Mouse (Mus musculus) embryonic stem cell, embryonic (primary cell): Measurements from ENCODE around the gene Atf6b.

Experiments used
- CTCF ChIA-PET, 4 experiments: fragments of 300-600 bp in 2 of 4; fragments of 350-600 bp in 2 of 4; sonication (Branson Sonifier 250); formaldehyde crosslinking; loops; one replicate each; lab custom pipeline; 2022; ENCODE audit warnings: inconsistent platforms in 2 of 4; lab: Charles Lee
- POLR2A ChIA-PET, 4 experiments: fragments of 300-600 bp in 2 of 4; fragments of 350-600 bp in 2 of 4; sonication (Branson Sonifier 250); formaldehyde crosslinking; loops; one replicate each; lab custom pipeline; 2022; ENCODE audit warnings: antibody characterized with exemption in 4 of 4, inconsistent platforms in 1 of 4; lab: Charles Lee

Atf6b gene

GRCm38 (mm10) chr17:34618999-34619398 lies 27.9 kb upstream of the Atf6b start:
- CTCF ChIA-PET: interaction anchor here (0.5 to 1.9 kb wide), 73 partner anchors 8 to 727 kb away, joined by 3 to 30 read pairs (median 4); partner anchors contain the start of genes Atf6b (in 3 of the 4), Ager (in 2 of the 4), Agpat1 (in 2 of the 4) and Fkbpl (in 2 of the 4)

GRCm38 (mm10) chr17:34621006-34621405 lies 25.9 kb upstream of the Atf6b start:
- ChIA-PET CTCF (interaction anchor here in 3 of 4 experiments (0.9 to 1.2 kb wide), 4 partner anchors 15 to 66 kb away, joined by 3 to 4 read pairs (median 4); no protein-coding TSS in a partner anchor), POLR2A (interaction anchor here in 2 of 4 experiments (0.5 to 3.1 kb wide), 6 partner anchors 12 to 502 kb away, joined by 3 to 34 read pairs (median 4); partner anchors contain the start of genes Agpat1 (in 1 of the 2) and Rnf5 (in 1 of the 2))

More at GRCm38 (mm10) chr17:34618999-34619398, 27.9 kb upstream of the Atf6b start:
- POLR2A ChIA-PET: interaction anchor here (0.6 to 3.1 kb wide), 23 partner anchors 9 to 582 kb away, joined by 3 to 34 read pairs (median 4); partner anchors contain the start of genes Agpat1 (in 3 of the 4), Rnf5 (in 3 of the 4), Atf6b (in 1 of the 4) and Fkbpl (in 1 of the 4)

- ChIA-PET POLR2A (interaction anchor here in 2 of 4 experiments (0.6 to 1.0 kb wide), 4 partner anchors 11 to 21 kb away, joined by 3 to 4 read pairs (median 3); partner anchors contain the start of gene Agpat1 (in 1 of the 2)), CTCF (interaction anchor here in 3 of 4 experiments (0.6 to 1.2 kb wide), 8 partner anchors 8 to 182 kb away, joined by 3 to 4 read pairs (median 3); partner anchors contain the start of gene Atf6b (in 1 of the 3))
These were observed 23.8 kb upstream of the Atf6b start for GRCm38 (mm10) chr17:34623161-34623560.

DNA sequence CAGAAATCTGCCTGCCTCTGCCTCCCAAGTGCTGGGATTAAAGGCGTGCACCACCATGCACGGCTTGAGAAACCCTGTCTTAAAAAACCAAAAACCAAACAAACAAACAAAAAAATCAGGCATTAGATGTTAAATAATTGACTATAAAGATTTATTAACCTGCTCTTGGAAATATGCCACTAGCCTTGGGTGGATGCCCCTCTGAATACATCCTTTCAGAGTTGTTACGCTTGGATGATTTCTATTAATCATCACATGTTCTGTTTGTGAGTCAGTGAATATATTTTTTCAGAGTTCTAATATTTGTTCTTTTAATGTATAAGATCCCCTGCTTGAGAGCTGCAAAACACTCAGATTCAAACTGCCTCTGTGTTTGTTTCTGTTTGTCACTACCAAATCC lies 22.0 kb upstream of the Atf6b start:
- ChIA-PET POLR2A (no interaction called here), CTCF (no interaction called here)

GRCm38 (mm10) chr17:34626062-34626772 lies 20.7 kb upstream of the Atf6b start:
- ChIA-PET POLR2A (interaction anchor here (0.5 to 2.4 kb wide), 10 partner anchors 18 to 456 kb away, joined by 3 to 10 read pairs (median 6); partner anchors contain the start of genes Atf6b (in 2 of the 4), Fkbpl (in 2 of the 4), Agpat1 (in 1 of the 4) and Rnf5 (in 1 of the 4)), CTCF (interaction anchor here in 2 of 4 experiments (1.1 to 1.9 kb wide), 2 partner anchors 8 to 71 kb away, joined by 4 to 6 read pairs; no protein-coding TSS in a partner anchor)

DNA sequence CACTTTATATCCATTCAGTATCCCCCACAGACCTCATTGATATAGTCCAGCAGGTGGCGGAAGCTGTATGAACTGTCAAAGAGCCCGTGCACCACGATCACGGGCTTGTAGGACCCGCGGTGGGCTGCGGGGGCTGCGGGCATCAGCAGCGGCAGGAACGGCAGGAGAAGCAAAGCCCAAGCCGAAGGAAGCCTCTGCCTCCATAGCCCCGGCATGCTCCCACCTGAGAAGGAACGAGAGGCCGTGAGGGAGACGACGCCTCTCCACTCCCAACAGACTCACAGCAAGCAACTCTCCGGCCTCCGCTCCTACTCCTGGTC lies 20.2 kb upstream of the Atf6b start:
- CTCF ChIA-PET: interaction anchor here in 3 of 4 experiments (1.1 to 1.9 kb wide), 3 partner anchors 8 to 71 kb away, joined by 4 to 7 read pairs (median 6); no protein-coding TSS in a partner anchor
- POLR2A ChIA-PET: interaction anchor here (0.5 to 3.1 kb wide), 12 partner anchors 18 to 1240 kb away, joined by 3 to 11 read pairs (median 6); partner anchors contain the start of genes Atf6b (in 3 of the 4), Fkbpl (in 2 of the 4), Agpat1 (in 1 of the 4) and Rnf5 (in 1 of the 4)

GRCm38 (mm10) chr17:34627093-34627942 lies 19.6 kb upstream of the Atf6b start:
- POLR2A ChIA-PET: interaction anchor here in 3 of 4 experiments (0.6 to 3.1 kb wide), 10 partner anchors 17 to 1239 kb away, joined by 3 to 11 read pairs (median 6); partner anchors contain the start of genes Atf6b (in 3 of the 3), Fkbpl (in 2 of the 3), Agpat1 (in 1 of the 3) and Rnf5 (in 1 of the 3)
- CTCF ChIA-PET: interaction anchor here in 3 of 4 experiments (0.6 to 1.9 kb wide), 4 partner anchors 8 to 187 kb away, joined by 3 to 7 read pairs (median 5); no protein-coding TSS in a partner anchor

DNA sequence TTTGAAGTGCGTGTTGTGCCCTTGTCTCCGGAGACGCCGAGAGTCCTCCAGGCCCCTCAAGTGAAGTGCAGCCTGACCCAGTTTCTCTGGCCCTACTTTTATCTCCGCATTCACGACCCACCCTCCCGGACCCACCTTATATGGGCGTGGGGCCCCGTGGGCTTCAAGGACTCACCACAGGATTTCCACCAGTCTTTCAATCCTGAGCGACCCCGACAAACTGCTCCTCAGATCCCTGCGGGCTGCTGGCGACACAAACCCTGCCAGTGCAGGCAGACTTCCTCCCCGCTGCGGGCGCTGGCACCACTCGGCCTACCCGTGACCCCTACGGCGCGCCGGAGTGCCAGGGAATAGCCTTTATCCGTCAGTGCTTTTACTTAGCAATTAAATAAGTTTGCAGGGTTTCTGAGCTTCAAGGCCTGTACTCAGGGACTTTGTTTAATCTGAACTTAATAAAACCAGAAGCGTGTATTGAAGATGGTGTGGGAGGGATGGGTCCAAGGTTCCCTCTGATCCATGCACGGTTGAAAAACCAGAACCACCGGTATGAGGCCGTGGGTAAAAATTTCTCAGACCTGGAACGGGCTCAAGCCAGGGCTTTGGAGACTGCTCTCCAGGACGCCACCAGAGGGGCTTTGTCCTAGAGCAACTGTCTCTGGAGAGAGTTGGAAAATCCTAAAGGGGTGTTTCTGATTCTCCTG lies 18.9 kb upstream of the Atf6b start, which contains the start of gene Ppt2:
TSS of gene Ppt2 (minus strand) at position 568 of the 701 bp plus-strand sequence.
- POLR2A ChIA-PET: interaction anchor here in 3 of 4 experiments (0.6 to 3.1 kb wide), 7 partner anchors 16 to 325 kb away, joined by 3 to 11 read pairs (median 7); partner anchors contain the start of genes Fkbpl (in 2 of the 3), Agpat1 (in 1 of the 3), Atf6b (in 1 of the 3) and Rnf5 (in 1 of the 3)

DNA sequence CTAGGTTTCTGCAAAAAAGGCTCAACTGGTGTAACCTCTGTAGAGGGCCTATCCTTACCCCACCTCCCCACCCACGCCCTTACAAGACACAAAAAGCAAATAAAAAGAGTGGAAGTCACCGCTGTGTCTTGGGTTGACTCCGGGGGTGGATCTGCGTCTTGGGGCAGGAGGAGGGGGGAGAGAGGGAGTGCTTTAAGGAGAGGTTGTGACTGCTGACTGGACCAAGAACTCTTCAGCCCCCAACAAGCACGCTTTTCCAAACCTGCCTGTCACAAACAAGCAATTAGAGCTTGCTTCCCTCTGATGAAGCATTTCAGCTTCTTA lies 18.3 kb upstream of the Atf6b start:
- ChIA-PET POLR2A (interaction anchor here in 3 of 4 experiments (0.6 to 3.1 kb wide), 8 partner anchors 16 to 324 kb away, joined by 3 to 11 read pairs (median 4); partner anchors contain the start of genes Atf6b (in 1 of the 3) and Fkbpl (in 1 of the 3)), CTCF (no interaction called here)

More for the DNA sequence above, 18.9 kb upstream of the Atf6b start, which contains the start of gene Ppt2:
- CTCF ChIA-PET: interaction anchor here in 3 of 4 experiments (0.6 to 1.9 kb wide), 3 partner anchors 9 to 188 kb away, joined by 3 to 7 read pairs (median 6); no protein-coding TSS in a partner anchor

DNA sequence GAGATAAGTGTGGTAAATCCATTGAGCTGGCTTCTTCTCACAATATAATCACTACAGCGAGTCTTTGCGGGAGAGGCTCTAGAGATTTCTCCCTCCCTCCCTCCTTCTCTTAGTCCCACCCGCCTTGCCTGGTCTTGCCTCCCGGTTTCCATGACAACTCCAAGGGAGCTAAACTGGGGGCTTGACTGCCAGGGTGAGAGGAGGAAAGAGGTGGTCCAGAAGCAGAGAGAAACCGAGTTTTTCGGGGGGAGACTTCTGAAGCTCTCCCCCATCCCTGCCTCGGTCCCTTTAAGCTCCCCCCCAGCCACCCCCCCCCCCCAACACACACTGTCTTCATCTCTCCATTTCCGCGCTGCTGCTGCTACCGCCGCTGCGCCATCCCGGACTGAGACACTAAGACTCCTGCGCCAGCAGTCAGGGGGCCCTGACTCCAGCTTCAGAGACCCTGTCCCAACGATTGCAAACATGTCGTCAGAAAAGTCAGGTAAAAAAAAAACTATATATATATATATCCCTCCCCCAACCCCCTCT lies 17.7 kb upstream of the Atf6b start, which contains the start of gene Prrt1:
TSS of gene Prrt1 (plus strand) at position 313 of the 531 bp plus-strand sequence.
- POLR2A ChIA-PET: interaction anchor here in 3 of 4 experiments (0.6 to 3.1 kb wide), 10 partner anchors 17 to 520 kb away, joined by 3 to 11 read pairs (median 3); partner anchors contain the start of gene Atf6b (in 2 of the 3)
- CTCF ChIA-PET: interaction anchor here in 1 of 4 experiments (1.2 kb wide), 1 partner anchor 10 kb away, joined by 6 read pairs; no protein-coding TSS in a partner anchor

DNA sequence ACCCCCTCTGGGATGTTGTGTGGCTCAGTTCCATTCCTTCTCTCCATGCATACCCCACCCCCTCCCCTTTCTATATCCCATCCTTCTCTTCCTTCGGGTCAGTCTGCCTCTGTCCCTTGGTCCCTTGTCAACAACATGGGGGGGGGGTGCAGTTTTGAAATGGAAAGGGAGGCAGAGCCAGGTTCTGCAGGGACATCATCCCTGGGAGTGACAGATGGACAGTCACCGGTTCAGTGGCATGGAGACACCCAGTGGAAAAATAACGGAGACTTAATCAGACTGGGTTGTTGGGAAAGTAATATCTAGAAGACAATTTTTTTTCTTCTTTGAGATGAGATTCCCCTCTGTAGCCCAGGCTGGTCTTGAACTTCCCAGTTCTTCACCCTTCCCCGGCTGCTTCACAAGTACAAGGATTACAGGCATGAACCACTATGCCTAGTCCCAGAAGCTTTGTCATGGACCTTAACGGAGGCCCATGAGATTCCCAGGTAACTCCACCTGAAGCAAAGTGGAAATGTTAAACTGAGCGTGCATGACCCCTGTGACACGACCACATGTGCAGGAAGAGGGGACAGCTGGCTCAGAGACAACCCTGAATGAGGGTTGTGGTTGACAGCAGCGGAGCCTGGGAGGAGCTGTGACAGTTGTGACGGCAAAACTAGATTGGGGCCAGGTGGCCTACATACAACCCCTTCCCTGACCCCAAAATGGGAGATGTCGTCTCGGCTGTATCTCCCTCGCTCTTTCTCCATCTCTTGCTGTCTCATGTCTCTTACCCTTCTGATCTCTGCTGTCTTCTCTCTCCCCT lies 16.9 kb upstream of the Atf6b start:
- ChIA-PET POLR2A (interaction anchor here in 2 of 4 experiments (0.7 to 3.1 kb wide), 4 partner anchors 17 to 521 kb away, joined by 3 to 11 read pairs (median 6); partner anchors contain the start of gene Atf6b (in 1 of the 2)), CTCF (interaction anchor here in 1 of 4 experiments (1.2 kb wide), 1 partner anchor 11 kb away, joined by 6 read pairs; no protein-coding TSS in a partner anchor)

GRCm38 (mm10) chr17:34630761-34631301 lies 16.1 kb upstream of the Atf6b start:
- ChIA-PET POLR2A (no interaction called here), CTCF (no interaction called here)

DNA sequence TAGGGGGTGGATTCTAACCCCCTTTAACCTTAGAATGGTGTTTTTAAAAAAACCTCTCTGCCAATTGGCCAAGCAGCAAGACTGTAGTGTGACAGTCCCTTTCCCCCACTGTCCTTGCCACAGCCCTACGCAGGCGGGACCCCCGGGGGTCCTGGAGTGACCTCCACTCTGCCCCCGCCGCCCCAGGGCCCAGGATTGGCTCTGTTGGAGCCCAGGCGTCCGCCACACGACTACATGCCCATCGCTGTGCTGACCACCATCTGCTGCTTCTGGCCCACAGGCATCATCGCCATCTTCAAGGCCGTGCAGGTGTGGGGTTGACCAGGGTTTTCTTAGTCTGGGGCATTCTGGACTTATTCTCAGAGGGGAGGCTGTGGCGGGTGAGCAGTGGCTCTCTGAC lies 15.3 kb upstream of the Atf6b start:
- ChIA-PET CTCF (interaction anchor here in 1 of 4 experiments (1.6 kb wide), 1 partner anchor 13 kb away, joined by 10 read pairs; no protein-coding TSS in a partner anchor), POLR2A (interaction anchor here in 1 of 4 experiments (1.8 kb wide), 1 partner anchor 13 kb away, joined by 18 read pairs; the partner anchor contains the start of gene Fkbpl)

- ChIA-PET CTCF (interaction anchor here (0.5 to 1.6 kb wide), 14 partner anchors 9 to 313 kb away, joined by 3 to 12 read pairs (median 5); partner anchors contain the start of genes Atf6b (in 1 of the 4), Fkbpl (in 1 of the 4) and Pbx2 (in 1 of the 4)), POLR2A (interaction anchor here (0.5 to 1.8 kb wide), 37 partner anchors 9 to 677 kb away, joined by 3 to 24 read pairs (median 4); partner anchors contain the start of genes Atf6b (in 4 of the 4), Fkbpl (in 3 of the 4), Agpat1 (in 2 of the 4) and Pbx2 (in 2 of the 4))
These were observed 14.7 kb upstream of the Atf6b start for GRCm38 (mm10) chr17:34632261-34632691.
